Mouse (Mus musculus): ENCODE measurements around the gene Sbk1. TPM values are rescaled to one million over a fixed set of nuclear protein-coding genes. Genes with fewer than 3 reads are reported as not detected.
A peak's percentile ranks its signal among the peaks of the same experiment; 100 is the strongest.
"Not testable (repeated sequence)": the region's sequence is repeated elsewhere in the genome, so short reads cannot be mapped to it uniquely, and the experiment has no call there.

Sbk1 gene
- polyA plus RNA-seq, 1 experiment: 53.6 TPM

DNA sequence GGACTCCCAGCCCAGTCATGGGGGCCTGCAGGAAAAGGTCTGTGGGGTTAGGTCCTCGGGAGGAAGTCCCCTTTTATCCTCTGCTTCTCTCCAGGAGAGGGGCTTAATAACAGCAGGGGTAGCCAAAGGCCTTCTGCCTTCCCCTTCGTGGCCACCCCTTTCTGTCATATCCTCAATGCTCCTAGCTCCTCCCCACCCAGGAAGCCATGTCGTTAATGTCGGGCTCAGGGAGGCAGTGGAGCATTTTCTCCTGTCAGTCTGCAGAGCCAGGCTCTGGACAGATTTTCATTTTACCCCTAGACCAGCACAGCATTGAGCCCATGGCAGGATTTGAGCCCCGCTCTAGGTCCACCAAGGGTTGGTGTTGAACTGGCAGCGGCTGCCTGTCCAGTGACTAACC is 3.9 kb downstream of the Sbk1 start:
- H3K27ac ChIP-seq (replicated peaks; ENCODE audit: low read depth, low read length): peak overlapping the region; percentile 19; the same call in 1 of the 2 replicates

DNA sequence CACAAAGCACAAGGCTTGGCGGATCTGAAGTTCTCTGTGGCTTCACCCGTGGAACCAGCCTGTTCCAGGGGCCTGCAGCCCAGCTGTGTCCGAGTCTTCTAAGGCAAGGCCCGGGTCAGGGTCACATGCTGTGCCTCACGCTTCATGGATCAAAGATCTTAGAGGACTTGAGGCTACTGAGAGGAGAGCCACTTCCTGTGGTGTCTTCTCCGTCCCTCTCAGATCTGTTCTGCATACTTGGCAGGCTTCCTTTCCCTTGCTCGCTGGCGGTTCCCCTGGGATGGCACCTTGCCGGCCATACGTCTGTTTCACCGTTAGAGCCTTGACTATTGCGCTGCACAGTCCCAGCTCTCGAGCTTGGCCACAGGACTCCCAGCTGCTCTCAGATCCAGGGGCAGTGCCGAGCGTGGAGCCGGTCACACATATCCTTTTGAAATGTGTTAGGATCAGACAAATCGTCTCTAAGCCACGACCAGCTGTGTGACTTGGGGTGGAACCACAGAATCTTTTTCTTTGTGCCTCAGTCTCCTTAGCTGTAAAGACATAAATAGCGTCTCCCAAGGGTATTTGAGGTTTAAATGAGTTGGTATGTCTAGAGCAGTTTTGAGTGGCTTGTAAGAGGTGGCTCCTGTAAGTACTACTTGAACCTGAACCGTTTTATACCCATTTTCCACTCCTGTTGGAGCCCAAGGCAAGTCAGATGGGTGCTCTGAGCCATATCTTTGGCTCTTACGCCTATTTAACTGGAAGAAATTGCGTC is 5.3 kb downstream of the Sbk1 start:
- H3K4me1 ChIP-seq (ENCODE audit: control insufficient read depth, insufficient read depth, insufficient read length, low read length): peaks cover 42% of the 10 kb centered on the region
- no peak overlapping the region for H3K4me3 ChIP-seq (ENCODE audit: insufficient read depth, low read depth, low read length)
- no peak overlapping the region for H3K27ac ChIP-seq (replicated peaks; ENCODE audit: low read depth, low read length)

More for the DNA sequence above, 3.9 kb downstream of the Sbk1 start:
- no peak overlapping the region for H3K4me3 ChIP-seq (ENCODE audit: insufficient read depth, low read depth, low read length)
- H3K4me1 ChIP-seq (ENCODE audit: control insufficient read depth, insufficient read depth, insufficient read length, low read length): peaks cover 36% of the 10 kb centered on the region

DNA sequence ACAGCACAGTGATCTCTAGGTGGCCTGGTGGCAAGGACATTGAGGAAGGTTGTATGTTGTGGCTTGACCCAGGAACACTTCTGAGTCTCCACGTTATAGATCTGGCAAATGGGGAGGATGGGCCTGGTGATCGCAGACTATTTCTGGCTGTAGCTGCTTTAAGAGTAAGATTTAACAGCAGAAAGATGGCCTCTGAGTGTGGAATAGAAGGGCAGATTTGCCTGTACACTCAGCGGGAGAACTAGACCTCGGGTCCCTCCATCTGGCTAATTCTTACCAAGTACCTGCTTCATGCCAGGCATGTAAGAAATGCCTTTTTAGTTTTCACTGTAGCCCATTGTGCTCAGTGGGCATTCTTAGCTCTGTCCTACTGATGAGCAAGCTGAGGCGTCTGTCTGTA is 6.4 kb downstream of the Sbk1 start:
- Histone ChIP-seq H3K4me1 (ENCODE audit: control insufficient read depth, insufficient read depth, insufficient read length, low read length) (peaks cover 42% of the 10 kb centered on the region), H3K4me3 (ENCODE audit: insufficient read depth, low read depth, low read length) (no peak overlapping the region), H3K27ac (replicated peaks; ENCODE audit: low read depth, low read length) (peak overlapping the region; percentile 45; the same call in 1 of the 2 replicates)

DNA sequence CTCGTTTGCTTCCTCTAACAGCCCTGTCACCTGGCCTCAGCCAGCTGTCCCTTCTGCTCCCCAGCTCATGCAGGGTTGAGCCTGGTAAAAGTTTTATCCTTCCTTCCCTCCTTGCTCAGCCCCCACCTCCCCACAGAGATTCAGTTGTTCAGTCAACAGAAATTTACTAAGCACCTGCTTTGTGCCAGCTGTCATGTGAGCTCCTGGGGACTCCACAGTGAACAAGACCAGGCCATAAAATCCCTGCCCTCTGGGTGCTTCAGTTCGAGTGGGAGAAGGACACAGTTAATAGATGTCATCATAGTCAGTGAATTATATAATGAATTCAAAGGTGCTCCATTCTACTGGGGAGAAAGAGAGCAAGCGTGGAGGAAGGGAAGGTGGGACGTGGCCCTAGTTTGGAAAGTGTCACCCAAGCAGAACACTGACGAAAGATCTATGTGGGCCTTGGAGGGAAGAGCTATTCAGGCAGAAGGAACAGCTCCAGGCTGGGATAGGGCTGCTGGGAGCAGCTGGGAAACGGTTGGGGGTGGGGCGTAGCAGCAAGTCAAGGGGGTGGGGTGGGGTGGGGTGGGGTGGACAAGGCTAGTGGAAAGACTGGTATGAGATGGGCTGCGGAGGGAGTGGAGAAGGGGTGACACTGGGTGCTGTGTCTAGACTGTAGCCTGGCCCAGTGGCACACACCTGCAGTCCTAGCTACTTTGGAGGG is 7.5 kb downstream of the Sbk1 start:
- Histone ChIP-seq H3K4me3 (ENCODE audit: insufficient read depth, low read depth, low read length) (no peak overlapping the region), H3K4me1 (ENCODE audit: control insufficient read depth, insufficient read depth, insufficient read length, low read length) (peaks cover 43% of the 10 kb centered on the region)

DNA sequence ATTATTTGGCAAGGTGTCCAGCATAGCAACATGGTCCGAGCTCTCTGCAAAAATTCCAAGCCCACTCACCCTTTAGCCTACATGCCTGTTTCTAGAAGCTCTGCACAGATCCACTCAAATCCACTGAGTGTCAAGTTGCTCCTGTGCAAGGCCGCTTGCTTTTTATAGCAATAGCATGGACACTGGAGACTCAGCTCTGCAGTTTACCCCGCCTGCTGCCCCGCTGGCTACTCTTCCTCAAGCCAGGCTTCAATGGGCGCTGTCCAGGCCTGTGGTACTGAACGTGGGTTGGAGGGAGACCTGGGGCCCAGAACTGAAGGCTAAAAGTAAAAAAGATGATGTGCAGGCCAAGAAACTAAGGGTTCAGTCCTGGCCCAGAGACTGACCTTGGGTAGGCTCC is 8.3 kb downstream of the Sbk1 start:
- Histone ChIP-seq H3K4me3 (ENCODE audit: insufficient read depth, low read depth, low read length) (no peak overlapping the region), H3K27ac (replicated peaks; ENCODE audit: low read depth, low read length) (no peak overlapping the region), H3K4me1 (ENCODE audit: control insufficient read depth, insufficient read depth, insufficient read length, low read length) (peaks cover 50% of the 10 kb centered on the region)

More for the DNA sequence above, 7.5 kb downstream of the Sbk1 start:
- peak overlapping the region; percentile 45 for H3K27ac ChIP-seq (replicated peaks; ENCODE audit: low read depth, low read length)

DNA sequence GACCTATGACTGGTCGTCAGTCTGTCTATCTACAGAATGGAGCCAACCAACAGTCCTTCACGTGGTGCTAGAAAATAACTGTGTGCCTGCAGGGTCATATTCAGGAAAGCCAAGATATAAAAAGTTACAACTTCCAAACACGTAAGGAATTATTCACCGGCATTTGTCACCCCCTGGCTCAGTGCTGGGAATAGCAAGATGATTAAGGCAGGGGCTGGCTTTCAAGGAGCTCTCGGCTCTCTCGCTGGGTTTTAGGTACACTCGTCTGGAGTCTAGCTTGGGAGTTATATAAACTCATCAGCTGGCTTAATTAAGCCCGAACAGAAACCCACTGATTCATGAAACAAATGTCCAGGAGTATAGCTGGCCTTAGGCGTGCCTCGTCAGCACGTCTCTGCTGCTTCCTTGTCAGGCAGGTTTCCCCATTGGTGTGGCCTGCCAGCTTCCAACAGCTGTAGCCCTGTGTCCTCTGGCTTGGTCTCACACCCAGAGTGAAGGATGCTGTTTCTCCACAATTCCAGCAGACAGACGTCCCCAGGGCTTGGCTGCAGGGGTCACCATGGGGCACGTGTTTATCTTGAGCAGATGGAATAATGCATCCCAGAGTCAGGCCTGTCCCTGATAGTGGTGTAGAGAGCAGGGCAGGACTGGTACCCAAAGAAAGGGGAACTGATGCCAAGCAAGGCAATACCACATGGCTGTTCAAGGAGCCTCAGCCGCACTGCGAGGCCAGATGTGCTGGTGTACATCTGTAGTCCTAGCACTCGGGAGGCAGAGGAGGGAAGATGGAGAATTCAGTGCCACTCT is 9.7 kb downstream of the Sbk1 start:
- Histone ChIP-seq H3K4me3 (ENCODE audit: insufficient read depth, low read depth, low read length) (no peak overlapping the region), H3K4me1 (ENCODE audit: control insufficient read depth, insufficient read depth, insufficient read length, low read length) (peaks cover 44% of the 10 kb centered on the region), H3K27ac (replicated peaks; ENCODE audit: low read depth, low read length) (no peak overlapping the region)

DNA sequence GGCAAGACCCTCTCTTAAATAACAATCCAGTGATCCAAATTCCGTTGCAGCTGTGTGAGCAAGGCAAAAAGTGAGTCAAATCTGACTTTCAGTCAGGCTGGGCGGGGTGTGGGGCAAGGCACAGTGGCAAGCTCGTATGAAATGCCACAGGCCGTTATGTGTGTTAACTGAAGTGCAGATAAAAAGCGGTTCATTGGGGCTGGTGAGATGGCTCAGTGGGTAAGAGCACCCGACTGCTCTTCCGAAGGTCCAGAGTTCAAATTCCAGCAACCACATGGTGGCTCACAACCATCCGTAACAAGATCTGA is 10.2 kb downstream of the Sbk1 start:
- not testable (repeated sequence) for H3K4me3 ChIP-seq (ENCODE audit: insufficient read depth, low read depth, low read length); H3K27ac ChIP-seq (replicated peaks; ENCODE audit: low read depth, low read length)
- peaks cover 41% of the 10 kb centered on the region for H3K4me1 ChIP-seq (ENCODE audit: control insufficient read depth, insufficient read depth, insufficient read length, low read length)

DNA sequence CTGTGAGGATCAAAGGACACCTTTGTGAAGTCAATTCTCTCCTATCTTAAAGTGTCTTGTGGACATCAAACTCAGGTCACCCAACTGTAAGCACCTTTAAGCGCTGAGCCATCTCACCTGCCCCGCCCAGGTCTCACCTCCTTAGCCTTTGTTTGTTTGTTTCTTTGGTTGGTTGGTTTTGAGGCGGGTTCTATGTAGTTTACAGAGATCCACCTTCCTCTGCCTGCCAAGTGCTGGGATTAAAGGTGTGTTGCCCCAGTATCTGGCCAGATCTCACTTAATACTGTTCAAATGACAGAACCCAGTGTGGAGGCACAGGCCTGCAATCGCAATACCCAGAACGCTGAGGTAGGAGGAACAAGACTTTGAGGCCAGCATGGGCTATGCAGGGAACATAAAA is 11.6 kb downstream of the Sbk1 start:
- no peak overlapping the region for H3K27ac ChIP-seq (replicated peaks; ENCODE audit: low read depth, low read length)

DNA sequence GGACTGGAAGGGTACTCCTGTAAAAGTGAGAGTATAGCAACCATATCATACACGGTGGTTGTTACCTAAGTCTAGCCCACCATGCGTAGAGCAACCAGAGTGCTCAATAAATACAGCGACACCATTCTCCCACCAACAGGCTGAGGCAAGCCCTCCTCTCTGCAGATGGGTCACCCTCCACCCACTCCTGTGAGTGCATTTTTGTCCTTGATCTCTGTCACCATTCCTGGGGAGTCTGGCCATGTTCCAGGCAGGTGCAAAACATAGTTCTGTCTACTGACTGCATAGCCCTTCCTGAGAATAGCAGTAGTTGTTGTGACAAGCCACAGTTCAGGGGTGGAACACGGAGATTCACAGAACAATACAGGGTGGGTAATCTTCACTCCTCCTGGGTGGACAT is 12.0 kb downstream of the Sbk1 start:
- Histone ChIP-seq H3K4me1 (ENCODE audit: control insufficient read depth, insufficient read depth, insufficient read length, low read length) (peaks cover 29% of the 10 kb centered on the region), H3K4me3 (ENCODE audit: insufficient read depth, low read depth, low read length) (no peak overlapping the region), H3K27ac (replicated peaks; ENCODE audit: low read depth, low read length) (no peak overlapping the region)

More for the DNA sequence above, 11.6 kb downstream of the Sbk1 start:
- Histone ChIP-seq H3K4me1 (ENCODE audit: control insufficient read depth, insufficient read depth, insufficient read length, low read length) (peaks cover 31% of the 10 kb centered on the region), H3K4me3 (ENCODE audit: insufficient read depth, low read depth, low read length) (no peak overlapping the region)

DNA sequence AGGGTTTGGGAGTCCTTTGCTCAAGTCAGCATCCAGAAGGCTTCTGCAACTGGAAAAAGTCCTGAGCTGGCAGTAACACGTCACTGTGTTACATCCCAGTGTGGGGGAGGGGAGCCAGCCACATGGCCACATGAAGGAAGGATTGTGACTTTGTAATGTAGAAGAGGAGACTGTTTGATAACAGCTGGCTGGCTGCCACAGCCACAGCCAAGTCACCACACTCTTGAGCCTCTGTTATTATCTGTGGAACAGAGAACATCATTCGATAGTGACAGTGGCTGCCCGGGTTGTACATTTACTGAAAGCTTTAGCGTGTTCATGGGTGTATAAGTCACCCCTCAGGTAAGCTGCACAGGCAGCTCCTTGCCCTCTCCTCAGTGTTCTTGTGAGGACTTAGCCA is 12.4 kb downstream of the Sbk1 start:
- Histone ChIP-seq H3K27ac (replicated peaks; ENCODE audit: low read depth, low read length) (peak overlapping the region; percentile 49; the same call in 1 of the 2 replicates), H3K4me1 (ENCODE audit: control insufficient read depth, insufficient read depth, insufficient read length, low read length) (peaks cover 24% of the 10 kb centered on the region), H3K4me3 (ENCODE audit: insufficient read depth, low read depth, low read length) (no peak overlapping the region)

DNA sequence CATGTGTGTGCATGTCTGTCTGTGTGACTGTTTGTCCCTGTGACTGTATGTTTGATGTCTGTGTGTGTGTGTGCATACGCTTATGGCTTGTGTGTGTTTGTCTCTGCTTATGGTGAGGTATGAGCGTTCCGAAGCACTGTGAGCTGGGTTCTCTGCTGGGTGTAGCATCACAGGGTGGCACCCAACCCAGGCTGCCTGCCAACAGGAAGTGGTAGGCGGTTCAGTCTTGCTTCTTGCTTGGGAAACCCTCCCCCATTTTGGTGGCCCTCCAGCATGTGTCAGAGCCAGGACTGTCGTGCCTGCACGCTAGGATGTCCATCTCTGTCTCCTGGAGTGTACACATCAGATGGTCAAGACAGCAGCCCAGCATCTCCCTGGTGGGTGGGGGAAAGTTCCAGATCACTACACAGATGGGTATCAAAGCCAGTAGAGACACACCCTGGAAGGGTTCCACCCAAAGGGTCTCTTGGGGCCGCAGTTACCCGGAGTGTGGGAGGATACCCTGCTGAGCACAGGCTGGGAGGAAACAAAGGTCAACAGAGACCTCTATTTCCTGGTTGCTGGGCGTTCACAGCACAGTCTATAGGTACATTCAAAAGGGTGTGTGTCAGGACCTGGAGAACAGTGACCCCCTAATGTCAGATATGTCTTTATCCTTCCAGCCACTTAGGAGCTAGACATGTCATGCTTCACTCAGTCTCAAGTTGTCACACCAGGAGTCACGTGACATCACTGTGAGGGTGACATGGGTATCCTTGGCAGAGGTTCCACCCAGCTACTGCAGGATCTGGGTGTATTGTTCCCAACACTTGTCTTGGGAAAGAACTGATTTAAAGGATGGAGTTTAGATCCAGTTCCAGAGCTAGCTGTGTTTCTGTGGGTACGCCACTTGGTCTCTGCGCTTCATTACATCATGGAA is 13.1 kb downstream of the Sbk1 start:
- peak overlapping the region; percentile 49; the same call in 1 of the 2 replicates for H3K27ac ChIP-seq (replicated peaks; ENCODE audit: low read depth, low read length)

DNA sequence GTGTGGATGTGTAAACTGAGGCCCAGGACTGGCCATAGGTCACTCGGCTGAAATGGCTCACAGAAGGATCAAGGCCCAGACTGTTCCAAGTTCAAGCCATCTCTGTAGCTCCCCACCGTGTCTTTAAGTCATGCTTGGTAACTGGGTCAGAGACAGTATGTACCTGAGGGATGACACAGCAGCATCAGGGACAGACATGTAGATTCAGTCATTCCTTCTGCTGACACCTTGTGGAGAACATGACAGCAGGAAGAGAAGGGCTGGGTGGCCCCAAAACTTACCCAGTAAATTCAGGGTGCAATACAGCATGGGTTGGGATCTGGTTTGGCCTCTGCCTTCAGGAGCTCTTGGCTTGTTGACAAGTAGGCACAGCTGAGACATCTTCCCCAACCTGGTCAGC is 13.9 kb downstream of the Sbk1 start:
- H3K4me3 ChIP-seq (ENCODE audit: insufficient read depth, low read depth, low read length): no peak overlapping the region
- no peak overlapping the region for H3K27ac ChIP-seq (replicated peaks; ENCODE audit: low read depth, low read length)
- H3K4me1 ChIP-seq (ENCODE audit: control insufficient read depth, insufficient read depth, insufficient read length, low read length): peaks cover 21% of the 10 kb centered on the region

More for the DNA sequence above, 13.1 kb downstream of the Sbk1 start:
- no peak overlapping the region for H3K4me3 ChIP-seq (ENCODE audit: insufficient read depth, low read depth, low read length)
- peaks cover 23% of the 10 kb centered on the region for H3K4me1 ChIP-seq (ENCODE audit: control insufficient read depth, insufficient read depth, insufficient read length, low read length)

DNA sequence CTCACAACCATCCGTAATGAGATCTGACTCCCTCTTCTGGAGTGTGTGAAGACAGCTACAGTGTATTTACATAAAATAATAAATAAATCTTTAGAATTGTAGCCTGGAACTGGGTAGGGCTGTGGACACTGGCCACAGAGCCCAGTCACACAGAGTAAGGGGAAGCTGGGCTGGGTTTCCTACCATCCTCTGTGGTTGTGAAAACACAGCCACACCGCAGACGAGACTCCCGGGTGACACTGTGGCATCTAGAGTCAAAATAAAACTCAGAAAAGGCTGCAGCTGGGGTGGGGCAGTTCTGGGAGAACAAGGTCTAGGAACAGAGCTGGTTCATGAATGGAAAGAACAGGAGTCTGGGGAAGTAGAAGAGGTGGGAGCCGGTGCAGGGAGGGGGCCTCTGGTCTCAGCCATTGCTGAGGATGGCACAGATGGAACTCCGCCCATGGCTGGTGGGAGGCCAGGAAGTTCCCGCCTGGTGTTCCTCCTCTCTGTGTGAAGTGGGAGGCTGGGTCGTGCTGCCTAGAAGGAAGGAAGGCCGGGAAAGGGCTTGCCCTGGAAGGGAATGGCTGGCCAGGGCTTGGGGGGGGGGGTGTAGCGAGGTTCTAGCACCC is 15.2 kb downstream of the Sbk1 start:
- H3K4me3 ChIP-seq (ENCODE audit: insufficient read depth, low read depth, low read length): no peak overlapping the region
- no peak overlapping the region for H3K27ac ChIP-seq (replicated peaks; ENCODE audit: low read depth, low read length)
- peaks cover 16% of the 10 kb centered on the region for H3K4me1 ChIP-seq (ENCODE audit: control insufficient read depth, insufficient read depth, insufficient read length, low read length)

DNA sequence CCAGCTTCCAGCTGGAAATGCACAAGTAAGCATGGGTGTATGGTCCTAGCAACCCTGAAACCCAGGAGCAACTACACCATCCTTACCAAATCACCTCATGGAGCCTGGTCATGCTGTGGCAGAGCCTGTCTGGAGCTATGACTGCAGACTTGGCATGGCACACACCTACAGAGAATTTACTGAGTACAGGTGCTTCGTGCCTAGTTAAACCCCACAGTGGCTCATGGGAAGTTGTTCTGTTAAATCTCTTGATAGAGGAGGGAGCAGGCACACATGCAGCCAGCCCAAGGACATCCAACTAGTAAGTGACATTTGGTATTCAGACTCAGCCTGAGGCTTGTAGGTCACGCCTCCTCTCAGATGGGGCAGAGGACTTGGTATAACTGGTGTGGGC is 15.7 kb downstream of the Sbk1 start:
- Histone ChIP-seq H3K4me3 (ENCODE audit: insufficient read depth, low read depth, low read length) (no peak overlapping the region), H3K4me1 (ENCODE audit: control insufficient read depth, insufficient read depth, insufficient read length, low read length) (peaks cover 16% of the 10 kb centered on the region), H3K27ac (replicated peaks; ENCODE audit: low read depth, low read length) (no peak overlapping the region)
